Mouse (Mus musculus): ENCODE data around the gene Rreb1. TPM values are rescaled to one million over a fixed set of nuclear protein-coding genes. Genes with fewer than 3 reads are reported as not detected.

Gene Rreb1
- polyA plus RNA-seq, 1 experiment from 2014 or later = 20.6 TPM

DNA sequence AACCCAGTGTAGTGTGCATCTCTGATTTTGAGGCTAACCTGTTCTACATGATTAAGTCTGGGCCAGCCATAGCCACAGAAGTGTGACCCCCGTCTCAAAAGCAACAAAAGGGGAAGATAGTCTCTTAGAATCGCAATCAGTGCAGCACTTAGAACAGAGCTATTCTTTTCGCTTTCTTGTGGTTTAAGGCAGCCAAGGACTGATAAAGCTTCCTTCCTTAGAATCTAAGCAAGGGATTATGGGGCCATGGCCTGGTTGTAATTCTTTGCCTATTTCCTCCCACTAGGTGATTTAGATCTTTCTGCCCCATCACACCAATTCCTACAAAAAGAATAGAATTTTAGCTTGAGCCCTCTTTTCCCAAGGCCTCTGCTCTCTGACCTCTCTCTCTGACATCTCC, 135.8 kb downstream of the Rreb1 start:
- Histone ChIP-seq H3K27me3 (ENCODE audit: control insufficient read depth, insufficient read depth, low read depth, low read length) (no peaks in the 10 kb centered on the region), H3K4me3 (ENCODE audit: low read length) (no peak overlapping the region), H3K9ac (ENCODE audit: low read length) (no peak overlapping the region), H3K27ac (ENCODE audit: low read length) (no peak overlapping the region), H3K9me3 (ENCODE audit: control insufficient read depth, low read length) (no peaks in the 10 kb centered on the region), H3K4me1 (replicated peaks; ENCODE audit: control insufficient read depth, insufficient read depth, low read length) (peaks cover 15% of the 10 kb centered on the region), H3K4me2 (ENCODE audit: low read depth, low read length) (no peak overlapping the region), H3K36me3 (ENCODE audit: control insufficient read depth, insufficient read depth, low read length) (peaks cover 36% of the 10 kb centered on the region)
- ATAC-seq (ENCODE audit: low read depth) = no peak
- WGBS = 83% methylated on average over 3 of the region's 3 CpGs

DNA sequence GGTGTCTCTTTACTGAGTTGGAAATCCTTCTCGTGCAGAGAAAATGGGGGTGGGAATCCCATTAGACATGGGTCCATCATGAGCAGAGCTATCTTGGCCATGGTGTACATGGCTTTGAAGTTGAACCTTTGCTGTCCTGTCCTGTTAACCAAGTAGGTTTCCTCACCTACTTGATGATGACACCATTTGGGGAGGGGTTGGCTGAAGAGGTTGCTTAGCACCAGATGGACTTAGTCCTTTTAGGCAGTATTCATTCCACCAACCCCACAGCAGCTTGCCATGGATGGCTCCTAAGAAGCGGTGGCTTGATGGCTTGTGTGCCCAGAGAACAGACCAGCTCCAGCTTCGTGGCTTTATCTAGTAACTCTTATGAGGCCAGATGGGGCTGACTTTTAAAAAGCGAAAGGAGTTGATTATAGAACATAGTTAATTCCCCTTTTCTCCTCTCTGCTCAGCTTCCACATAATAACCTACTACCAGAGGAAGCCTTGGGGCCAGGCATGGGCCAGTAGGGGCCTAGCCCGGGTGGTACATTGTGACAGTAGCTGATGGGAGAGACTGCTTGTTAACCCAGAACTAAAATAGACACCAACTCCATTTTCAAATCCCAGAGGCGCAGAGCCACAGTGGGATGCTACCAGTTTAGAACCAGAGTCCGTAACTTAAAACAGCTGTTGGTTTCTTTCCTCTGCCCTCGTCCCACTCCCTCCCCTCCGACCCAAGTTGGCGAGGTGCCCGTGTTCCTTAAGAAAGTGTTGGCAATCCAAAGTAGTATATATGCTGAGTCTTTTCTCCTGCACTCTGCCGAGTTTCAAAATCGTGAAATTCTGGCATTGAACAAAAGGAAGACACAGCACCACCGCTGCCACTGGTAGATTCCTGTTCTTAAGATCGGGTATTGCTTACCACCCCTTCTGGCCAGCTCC, 140.4 kb downstream of the Rreb1 start:
- Histone ChIP-seq H3K4me3 (ENCODE audit: low read length) (no peak overlapping the region), H3K9me3 (ENCODE audit: control insufficient read depth, low read length) (no peaks in the 10 kb centered on the region), H3K36me3 (ENCODE audit: control insufficient read depth, insufficient read depth, low read length) (peaks cover 29% of the 10 kb centered on the region), H3K4me1 (replicated peaks; ENCODE audit: control insufficient read depth, insufficient read depth, low read length) (peaks cover 8% of the 10 kb centered on the region), H3K27me3 (ENCODE audit: control insufficient read depth, insufficient read depth, low read depth, low read length) (no peaks in the 10 kb centered on the region), H3K9ac (ENCODE audit: low read length) (no peak overlapping the region), H3K27ac (ENCODE audit: low read length) (peak overlapping the region; percentile 71), H3K4me2 (ENCODE audit: low read depth, low read length) (no peak overlapping the region)
- peak; percentile 89 for ATAC-seq (ENCODE audit: low read depth)
- 61% methylated on average over 15 of the region's 15 CpGs for WGBS

DNA sequence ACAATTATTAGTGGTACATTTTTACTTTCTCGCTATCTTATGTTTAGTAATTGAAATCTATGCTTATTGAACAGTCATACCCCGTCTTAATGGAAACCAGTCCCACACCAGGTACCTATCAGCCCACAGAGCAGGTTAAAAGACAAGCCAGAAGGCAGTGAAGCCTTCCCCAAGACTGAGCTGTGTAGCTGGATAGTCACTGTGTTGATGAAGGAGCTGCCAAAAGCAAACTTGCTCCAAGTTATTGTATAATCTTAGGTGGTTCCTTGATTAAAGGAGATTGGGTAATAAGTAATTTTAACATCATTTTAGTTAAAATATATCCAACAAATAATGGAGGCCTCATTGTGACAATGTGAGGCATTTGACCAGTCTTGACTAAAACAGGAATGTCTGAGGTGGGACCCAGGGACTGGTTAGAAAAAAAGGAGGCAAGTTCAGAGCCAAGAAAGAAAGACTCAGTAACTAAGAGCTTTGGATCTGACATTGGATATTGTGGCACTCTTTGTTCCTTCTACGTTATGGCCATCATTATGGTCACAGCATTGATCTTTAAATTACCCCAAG, 141.6 kb downstream of the Rreb1 start:
- Histone ChIP-seq H3K9me3 (ENCODE audit: control insufficient read depth, low read length) (no peaks in the 10 kb centered on the region), H3K4me2 (ENCODE audit: low read depth, low read length) (no peak overlapping the region), H3K4me1 (replicated peaks; ENCODE audit: control insufficient read depth, insufficient read depth, low read length) (peaks cover 16% of the 10 kb centered on the region), H3K9ac (ENCODE audit: low read length) (no peak overlapping the region), H3K36me3 (ENCODE audit: control insufficient read depth, insufficient read depth, low read length) (peaks cover 27% of the 10 kb centered on the region), H3K27ac (ENCODE audit: low read length) (peak overlapping the region; percentile 71), H3K27me3 (ENCODE audit: control insufficient read depth, insufficient read depth, low read depth, low read length) (no peaks in the 10 kb centered on the region), H3K4me3 (ENCODE audit: low read length) (no peak overlapping the region)
- WGBS = 78% methylated on average over 3 of the region's 3 CpGs
- ATAC-seq (ENCODE audit: low read depth) = no peak

GRCm38 (mm10) chr13:37920727-37921126, 142.5 kb downstream of the Rreb1 start:
- Histone ChIP-seq H3K27ac (ENCODE audit: low read length) (peak overlapping the region; percentile 57; the same call in 1 of the 2 replicates), H3K27me3 (ENCODE audit: control insufficient read depth, insufficient read depth, low read depth, low read length) (no peaks in the 10 kb centered on the region), H3K4me2 (ENCODE audit: low read depth, low read length) (no peak overlapping the region), H3K9me3 (ENCODE audit: control insufficient read depth, low read length) (no peaks in the 10 kb centered on the region), H3K9ac (ENCODE audit: low read length) (no peak overlapping the region), H3K4me3 (ENCODE audit: low read length) (no peak overlapping the region), H3K4me1 (replicated peaks; ENCODE audit: control insufficient read depth, insufficient read depth, low read length) (peaks cover 19% of the 10 kb centered on the region), H3K36me3 (ENCODE audit: control insufficient read depth, insufficient read depth, low read length) (peaks cover 23% of the 10 kb centered on the region)
- no peak for ATAC-seq (ENCODE audit: low read depth)
- 56% methylated on average over 2 of the region's 2 CpGs for WGBS

GRCm38 (mm10) chr13:37923091-37923490, 144.9 kb downstream of the Rreb1 start:
- no peak for ATAC-seq (ENCODE audit: low read depth)
- Histone ChIP-seq H3K4me2 (ENCODE audit: low read depth, low read length) (no peak overlapping the region), H3K9ac (ENCODE audit: low read length) (no peak overlapping the region), H3K36me3 (ENCODE audit: control insufficient read depth, insufficient read depth, low read length) (peaks cover 9% of the 10 kb centered on the region), H3K9me3 (ENCODE audit: control insufficient read depth, low read length) (no peaks in the 10 kb centered on the region), H3K4me1 (replicated peaks; ENCODE audit: control insufficient read depth, insufficient read depth, low read length) (peaks cover 19% of the 10 kb centered on the region), H3K27ac (ENCODE audit: low read length) (peak overlapping the region; percentile 90; the same call in 1 of the 2 replicates), H3K27me3 (ENCODE audit: control insufficient read depth, insufficient read depth, low read depth, low read length) (no peaks in the 10 kb centered on the region), H3K4me3 (ENCODE audit: low read length) (no peak overlapping the region)
- WGBS = 82% methylated on average over 4 of the region's 4 CpGs

DNA sequence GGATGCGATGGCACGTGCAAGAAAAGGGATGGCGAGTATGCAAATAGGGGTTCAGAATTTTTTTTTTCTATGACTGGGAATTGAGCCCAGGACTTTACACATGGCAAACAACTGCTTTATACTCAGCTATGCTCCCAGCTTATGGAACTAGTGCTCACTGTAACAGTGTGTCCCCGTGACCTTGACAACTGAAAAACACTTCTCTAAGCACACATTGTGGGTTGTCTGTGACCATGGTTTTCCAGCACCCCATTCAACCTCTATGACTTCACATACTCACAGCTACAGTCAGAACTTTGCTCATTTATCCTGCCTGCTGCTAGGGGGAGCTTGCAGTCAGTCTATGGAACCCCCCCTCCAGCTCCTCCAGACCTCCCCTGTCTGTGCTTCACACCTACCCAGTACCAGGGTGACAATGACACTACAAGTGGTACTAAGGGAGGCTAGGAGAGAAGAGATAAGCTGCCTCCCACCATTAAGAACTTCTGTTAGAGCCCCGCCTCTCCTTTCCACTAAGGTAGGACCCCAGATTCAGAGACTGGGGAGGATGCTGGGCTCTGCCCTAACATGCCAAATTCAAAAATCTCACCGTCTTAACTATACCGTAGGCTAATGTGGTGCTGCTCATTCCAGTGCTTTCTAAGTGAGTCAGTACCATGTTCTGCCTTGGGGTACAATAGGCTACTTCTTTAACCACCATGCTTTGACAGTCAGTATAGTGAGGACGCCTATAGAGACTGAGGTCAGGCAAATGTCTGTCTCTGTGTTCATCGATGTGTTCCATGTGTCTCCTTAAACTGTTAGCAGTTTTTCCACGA, 145.7 kb downstream of the Rreb1 start:
- Histone ChIP-seq H3K4me3 (ENCODE audit: low read length) (no peak overlapping the region), H3K4me2 (ENCODE audit: low read depth, low read length) (no peak overlapping the region), H3K9me3 (ENCODE audit: control insufficient read depth, low read length) (no peaks in the 10 kb centered on the region), H3K4me1 (replicated peaks; ENCODE audit: control insufficient read depth, insufficient read depth, low read length) (peaks cover 19% of the 10 kb centered on the region), H3K36me3 (ENCODE audit: control insufficient read depth, insufficient read depth, low read length) (peaks cover 10% of the 10 kb centered on the region), H3K27ac (ENCODE audit: low read length) (peak overlapping the region; percentile 90), H3K27me3 (ENCODE audit: control insufficient read depth, insufficient read depth, low read depth, low read length) (no peaks in the 10 kb centered on the region), H3K9ac (ENCODE audit: low read length) (no peak overlapping the region)
- ATAC-seq (ENCODE audit: low read depth) = peak; percentile 81
- 69% methylated on average over 10 of the region's 10 CpGs for whole genome bisulfite sequencing

DNA sequence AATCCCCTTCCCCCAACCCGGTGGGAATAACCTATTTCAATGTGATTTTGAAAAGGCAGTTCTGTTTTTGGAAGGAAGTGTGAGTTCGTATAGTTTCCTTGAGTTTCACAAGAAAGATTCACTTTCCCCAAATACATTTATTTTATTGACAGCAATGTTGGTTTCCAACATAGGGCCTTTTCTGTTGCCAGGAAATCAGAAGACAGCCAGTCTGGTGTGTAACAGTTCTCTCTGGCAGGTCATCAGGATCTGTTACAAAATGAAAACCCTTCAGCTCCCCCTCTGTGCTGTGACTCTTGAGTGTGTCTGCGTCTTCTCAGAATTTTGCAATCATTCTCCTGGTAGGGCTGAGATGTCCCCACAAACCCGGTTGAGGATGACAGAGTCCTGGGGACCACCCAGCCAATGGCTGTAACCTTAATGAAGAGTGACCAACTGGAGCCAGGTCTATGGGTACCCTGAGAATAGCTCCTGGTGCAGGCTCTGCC, 146.3 kb downstream of the Rreb1 start:
- peak overlapping the region; percentile 90 for H3K27ac ChIP-seq (ENCODE audit: low read length)
- no peak overlapping the region for H3K4me3 ChIP-seq (ENCODE audit: low read length)
- 47% methylated on average over 4 of the region's 4 CpGs for WGBS
- H3K9ac ChIP-seq (ENCODE audit: low read length) = no peak overlapping the region
- H3K9me3 ChIP-seq (ENCODE audit: control insufficient read depth, low read length) = no peaks in the 10 kb centered on the region
- no peak overlapping the region for H3K4me2 ChIP-seq (ENCODE audit: low read depth, low read length)
- peak; percentile 90 for ATAC-seq (ENCODE audit: low read depth)
- H3K4me1 ChIP-seq (replicated peaks; ENCODE audit: control insufficient read depth, insufficient read depth, low read length) = peaks cover 17% of the 10 kb centered on the region
- H3K27me3 ChIP-seq (ENCODE audit: control insufficient read depth, insufficient read depth, low read depth, low read length) = no peaks in the 10 kb centered on the region
- peaks cover 15% of the 10 kb centered on the region for H3K36me3 ChIP-seq (ENCODE audit: control insufficient read depth, insufficient read depth, low read length)

GRCm38 (mm10) chr13:37926394-37926793, 148.2 kb downstream of the Rreb1 start:
- H3K9ac ChIP-seq (ENCODE audit: low read length) = no peak overlapping the region
- no peaks in the 10 kb centered on the region for H3K9me3 ChIP-seq (ENCODE audit: control insufficient read depth, low read length)
- H3K4me2 ChIP-seq (ENCODE audit: low read depth, low read length) = no peak overlapping the region
- H3K27me3 ChIP-seq (ENCODE audit: control insufficient read depth, insufficient read depth, low read depth, low read length) = no peaks in the 10 kb centered on the region
- no peak overlapping the region for H3K27ac ChIP-seq (ENCODE audit: low read length)
- no peak for ATAC-seq (ENCODE audit: low read depth)
- 89% methylated on average over 3 of the region's 3 CpGs for WGBS
- no peak overlapping the region for H3K4me3 ChIP-seq (ENCODE audit: low read length)
- H3K36me3 ChIP-seq (ENCODE audit: control insufficient read depth, insufficient read depth, low read length) = peaks cover 29% of the 10 kb centered on the region
- H3K4me1 ChIP-seq (replicated peaks; ENCODE audit: control insufficient read depth, insufficient read depth, low read length) = peaks cover 23% of the 10 kb centered on the region

DNA sequence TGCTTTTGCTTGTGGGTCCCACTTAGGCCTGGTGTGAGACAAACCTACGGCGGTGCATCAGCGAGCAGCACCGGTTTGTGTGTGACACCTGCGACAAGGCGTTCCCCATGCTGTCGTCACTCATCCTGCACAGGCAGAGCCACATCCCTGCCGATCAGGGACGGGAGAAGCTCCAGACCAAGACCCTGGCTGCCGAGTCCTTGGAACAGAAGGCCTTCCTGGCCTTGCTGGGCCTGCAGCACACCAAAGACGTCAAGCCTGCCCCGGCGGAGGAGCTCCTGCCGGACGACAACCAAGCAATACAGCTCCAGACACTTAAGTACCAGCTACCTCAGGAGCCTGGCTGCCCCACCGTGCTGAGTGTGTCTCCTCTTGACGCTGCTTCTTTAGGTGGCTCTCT, 151.3 kb downstream of the Rreb1 start:
- no peak overlapping the region for H3K27ac ChIP-seq (ENCODE audit: low read length)
- 85% methylated on average over 17 of the region's 17 CpGs for WGBS
- H3K4me3 ChIP-seq (ENCODE audit: low read length) = no peak overlapping the region
- no peak for ATAC-seq (ENCODE audit: low read depth)
- H3K27me3 ChIP-seq (ENCODE audit: control insufficient read depth, insufficient read depth, low read depth, low read length) = no peaks in the 10 kb centered on the region
- no peak overlapping the region for H3K4me2 ChIP-seq (ENCODE audit: low read depth, low read length)
- no peaks in the 10 kb centered on the region for H3K9me3 ChIP-seq (ENCODE audit: control insufficient read depth, low read length)
- peaks cover 46% of the 10 kb centered on the region for H3K36me3 ChIP-seq (ENCODE audit: control insufficient read depth, insufficient read depth, low read length)
- H3K9ac ChIP-seq (ENCODE audit: low read length) = no peak overlapping the region
- peaks cover 19% of the 10 kb centered on the region for H3K4me1 ChIP-seq (replicated peaks; ENCODE audit: control insufficient read depth, insufficient read depth, low read length)

All from lung, embryonic 16.5 days (tissue).